Mouse (Mus musculus) neural tube, embryonic 14.5 days (tissue): ENCODE data around the gene Gm42791. TPM values are rescaled to one million over a fixed set of nuclear protein-coding genes. Genes with fewer than 3 reads are reported as not detected.

Source experiments
- ATAC-seq: fragments of 200-750 bp; cut with Nextera tagmentation; 2 replicates; pipeline ENCODE4 v1.8.0; 2017; ENCODE audit warnings: low read depth, mild to moderate bottlenecking, moderate TSS enrichment, moderate library complexity
- H3K27ac ChIP-seq: fragments of 300-500 bp; sonication (generic); 2 replicates; pipeline ENCODE4 v1.5.1; 2014; ENCODE audit warnings: low read depth, mild to moderate bottlenecking, control low read depth, low read length, moderate library complexity, mixed read lengths
- H3K27me3 ChIP-seq: fragments of 300-500 bp; sonication (generic); 2 replicates; pipeline ENCODE4 v1.6.1; 2014; ENCODE audit warnings: low read length; ENCODE audit not compliant: control insufficient read depth, insufficient read depth
- H3K36me3 ChIP-seq: fragments of 300-500 bp; sonication (generic); 2 replicates; pipeline ENCODE4 v1.6.1; 2014; ENCODE audit warnings: low read length, mixed read lengths; ENCODE audit not compliant: control insufficient read depth, insufficient read depth
- H3K4me1 ChIP-seq: fragments of 300-500 bp; sonication (generic); 2 replicates; pipeline ENCODE4 v1.6.1; 2014; ENCODE audit warnings: low read length; ENCODE audit not compliant: control insufficient read depth, insufficient read depth
- H3K4me2 ChIP-seq: fragments of 300-500 bp; sonication (generic); 2 replicates; pipeline ENCODE4 v1.6.1; 2014; ENCODE audit warnings: mild to moderate bottlenecking, low read depth, low read length, control low read depth
- H3K4me3 ChIP-seq: fragments of 300-500 bp; sonication (generic); 2 replicates; pipeline ENCODE4 v1.5.1; 2014; ENCODE audit warnings: low read depth, low read length, control low read depth, mixed read lengths
- H3K9ac ChIP-seq: fragments of 300-500 bp; sonication (generic); replicated peaks from 2 replicates; pipeline ENCODE4 v1.6.1; 2014; ENCODE audit warnings: low read depth, mild to moderate bottlenecking, control low read depth, low read length, mixed read lengths
- H3K9me3 ChIP-seq: fragments of 300-500 bp; sonication (generic); 2 replicates; pipeline ENCODE4 v1.6.1; 2016; ENCODE audit warnings: low read length; ENCODE audit not compliant: control insufficient read depth
- WGBS: fragments of 180-500 bp; shearing (Covaris S2); extraction: QIAGEN DNeasy Blood & Tissue Kit; methylation state at CpG from one replicate; pipeline ENCODE4 v1.1.7; 2014; 5-methylcytosine and 5-hydroxymethylcytosine counted together
- polyA plus RNA-seq: library from polyadenylated mRNA; unstranded; fragments of >200 nt; fragmentation: Nextera tagmentation; extraction: Ambion mirVana; gene quantifications from 2 replicates; pipeline ENCODE4 v1.2.1, GENCODE M21; 2014

Gene Gm42791
- polyA plus RNA-seq, 1 experiment from 2014 or later = not detected

DNA sequence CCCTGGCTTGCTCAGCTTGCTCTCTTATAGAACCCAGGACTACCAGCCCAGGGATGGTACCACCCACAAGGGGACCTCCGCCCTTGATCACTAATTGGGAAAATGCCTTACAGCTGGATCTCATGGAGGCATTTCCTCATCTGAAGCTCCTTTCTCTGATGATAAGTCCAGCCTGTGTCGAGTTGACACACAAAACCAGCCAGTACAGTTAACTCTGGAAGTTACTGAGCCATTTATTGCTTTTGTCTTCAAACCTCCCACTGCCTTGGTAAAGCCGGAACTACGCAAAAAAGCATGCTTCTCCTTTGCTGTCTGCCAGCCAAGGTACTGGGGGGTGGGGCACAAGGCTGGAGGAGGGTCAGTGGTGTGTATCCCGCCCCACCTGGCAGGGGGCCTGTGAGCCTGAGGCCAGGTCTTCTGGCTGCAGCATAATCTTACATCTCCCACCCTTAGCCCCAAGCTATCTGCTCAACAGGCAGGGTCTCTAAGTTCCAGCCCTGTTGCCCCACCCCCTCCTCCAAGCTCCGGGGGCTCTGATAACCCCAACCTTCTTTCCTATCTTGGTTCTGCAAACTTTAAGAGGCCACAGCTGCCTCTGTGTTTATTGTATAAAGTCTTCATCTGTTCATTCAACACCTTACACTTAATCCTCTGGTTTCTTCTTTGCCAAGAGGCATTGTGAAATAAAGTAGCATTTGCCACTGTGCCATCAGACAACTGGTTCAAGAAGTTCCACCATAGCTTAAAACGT, 59.7 kb downstream of the Gm42791 start:
- no peak for ATAC-seq
- Histone ChIP-seq H3K4me1 (no peaks in the 10 kb centered on the region), H3K4me2 (no peak overlapping the region), H3K9me3 (no peaks in the 10 kb centered on the region), H3K4me3 (no peak overlapping the region), H3K9ac (no peak overlapping the region), H3K27me3 (no peaks in the 10 kb centered on the region), H3K36me3 (no peaks in the 10 kb centered on the region), H3K27ac (no peak overlapping the region)
- 42% methylated on average over 7 of the region's 7 CpGs for WGBS

DNA sequence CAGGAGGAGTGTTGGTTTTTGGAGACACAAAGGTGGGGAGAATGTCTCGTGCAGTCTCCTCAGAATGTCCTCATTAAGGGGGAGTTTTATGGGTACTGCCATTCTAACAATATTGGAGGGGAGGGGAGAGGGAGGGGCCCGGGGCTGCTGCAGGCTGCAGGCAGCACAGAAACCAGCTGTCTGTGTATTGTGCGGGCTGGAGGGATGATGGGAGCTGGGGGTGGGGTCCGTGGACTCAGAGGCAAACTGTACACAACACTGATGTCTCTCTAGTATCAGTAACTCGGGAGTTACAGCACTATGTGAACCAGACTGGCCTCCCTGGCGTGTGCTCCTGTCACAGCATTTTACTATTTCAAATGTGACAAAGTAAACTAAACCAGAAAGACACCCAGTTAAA, 60.5 kb downstream of the Gm42791 start:
- 16% methylated on average over 6 of the region's 6 CpGs for WGBS

DNA sequence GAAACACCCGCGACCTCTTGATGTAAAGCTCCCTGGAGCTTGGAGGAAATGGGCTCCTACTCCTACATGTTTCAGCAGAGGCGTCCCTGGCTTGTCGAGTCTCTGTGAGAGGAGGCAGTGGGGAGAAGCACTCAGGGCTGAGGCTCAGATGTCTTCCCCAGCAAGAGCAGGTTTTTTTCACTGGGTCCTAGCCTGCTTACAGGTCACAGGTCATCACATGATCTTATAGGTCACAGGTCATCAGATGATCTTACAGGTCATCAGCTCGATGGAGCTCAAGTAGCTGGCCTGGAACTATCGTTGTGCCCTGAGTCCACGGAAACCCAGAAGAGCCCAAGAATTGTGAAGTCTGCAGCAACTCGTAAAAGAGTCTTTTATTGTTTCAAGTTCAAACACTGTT, 61.2 kb downstream of the Gm42791 start:
- no peak for ATAC-seq
- no peak overlapping the region for H3K27ac ChIP-seq
- 42% methylated on average over 8 of the region's 8 CpGs for WGBS
- no peak overlapping the region for H3K4me2 ChIP-seq
- H3K9ac ChIP-seq = no peak overlapping the region
- H3K4me1 ChIP-seq = peaks cover 3% of the 10 kb centered on the region; the same call in 1 of the 2 replicates
- no peaks in the 10 kb centered on the region for H3K36me3 ChIP-seq
- no peak overlapping the region for H3K4me3 ChIP-seq
- no peaks in the 10 kb centered on the region for H3K9me3 ChIP-seq
- no peaks in the 10 kb centered on the region for H3K27me3 ChIP-seq

More for the DNA sequence above, 60.5 kb downstream of the Gm42791 start:
- Histone ChIP-seq H3K4me1 (no peaks in the 10 kb centered on the region), H3K27me3 (no peaks in the 10 kb centered on the region), H3K36me3 (no peaks in the 10 kb centered on the region), H3K9ac (no peak overlapping the region), H3K9me3 (no peaks in the 10 kb centered on the region), H3K4me3 (no peak overlapping the region), H3K27ac (no peak overlapping the region), H3K4me2 (no peak overlapping the region)
- peak; percentile 41; the same call in 1 of the 2 replicates for ATAC-seq

DNA sequence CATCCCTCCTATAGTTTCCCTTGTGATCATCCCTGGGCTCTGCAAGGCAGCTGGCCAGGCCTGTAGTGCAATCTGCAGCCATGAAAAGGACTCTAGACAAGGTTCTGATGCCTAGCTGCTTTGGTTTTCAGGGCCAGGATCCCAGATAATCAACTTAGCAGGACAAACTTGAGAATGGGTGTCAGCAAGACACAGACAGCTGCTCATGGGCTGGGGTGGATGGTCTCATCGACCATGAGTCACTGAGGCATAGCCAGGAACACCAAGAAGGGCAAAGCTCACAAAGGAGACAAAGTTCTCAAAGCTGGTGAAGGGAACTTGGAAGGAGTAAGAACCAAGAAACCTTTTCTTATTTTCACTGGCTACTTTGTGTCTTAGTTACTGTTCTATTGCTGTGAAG, 63.6 kb downstream of the Gm42791 start:
- Histone ChIP-seq H3K27ac (no peak overlapping the region), H3K4me2 (no peak overlapping the region), H3K27me3 (no peaks in the 10 kb centered on the region), H3K36me3 (no peaks in the 10 kb centered on the region), H3K4me1 (peaks cover 3% of the 10 kb centered on the region; the same call in 1 of the 2 replicates), H3K4me3 (no peak overlapping the region), H3K9ac (no peak overlapping the region), H3K9me3 (no peaks in the 10 kb centered on the region)
- 73% methylated on average over 1 of the region's 1 CpGs for whole genome bisulfite sequencing
- no peak for ATAC-seq

DNA sequence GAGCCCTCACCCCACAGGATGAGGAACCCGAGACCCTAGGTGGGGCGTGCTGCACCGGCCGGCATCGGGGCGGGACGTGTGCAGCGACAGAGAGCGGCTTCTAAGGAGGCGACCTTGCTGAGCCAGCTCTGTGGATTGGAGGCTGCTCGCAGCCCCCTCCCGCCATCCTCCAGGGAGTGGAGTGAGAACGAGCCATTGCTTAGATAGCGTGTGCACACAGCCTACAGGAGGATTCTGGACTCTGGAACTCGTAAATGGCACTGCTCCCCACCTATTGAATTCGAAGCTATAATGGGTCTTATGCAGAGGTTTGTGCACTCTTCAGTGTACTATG, 65.9 kb downstream of the Gm42791 start, which contains the start of gene Katnal1:
Katnal1 (minus strand) TSS at position 205 of the 334 bp plus-strand sequence.
- Histone ChIP-seq H3K27me3 (no peaks in the 10 kb centered on the region), H3K27ac (peak within 1 kb of the TSS; percentile 94), H3K9me3 (no peaks in the 10 kb centered on the region), H3K4me2 (peak within 1 kb of the TSS; percentile 64), H3K36me3 (no peaks in the 10 kb centered on the region), H3K4me3 (peak within 1 kb of the TSS; percentile 87), H3K4me1 (peaks cover 3% of the 10 kb centered on the region; the same call in 1 of the 2 replicates), H3K9ac (peak within 1 kb of the TSS; percentile 81)
- 1% methylated on average over 16 of the region's 16 CpGs for WGBS
- ATAC-seq = no peak; the same call in 1 of the 2 replicates

DNA sequence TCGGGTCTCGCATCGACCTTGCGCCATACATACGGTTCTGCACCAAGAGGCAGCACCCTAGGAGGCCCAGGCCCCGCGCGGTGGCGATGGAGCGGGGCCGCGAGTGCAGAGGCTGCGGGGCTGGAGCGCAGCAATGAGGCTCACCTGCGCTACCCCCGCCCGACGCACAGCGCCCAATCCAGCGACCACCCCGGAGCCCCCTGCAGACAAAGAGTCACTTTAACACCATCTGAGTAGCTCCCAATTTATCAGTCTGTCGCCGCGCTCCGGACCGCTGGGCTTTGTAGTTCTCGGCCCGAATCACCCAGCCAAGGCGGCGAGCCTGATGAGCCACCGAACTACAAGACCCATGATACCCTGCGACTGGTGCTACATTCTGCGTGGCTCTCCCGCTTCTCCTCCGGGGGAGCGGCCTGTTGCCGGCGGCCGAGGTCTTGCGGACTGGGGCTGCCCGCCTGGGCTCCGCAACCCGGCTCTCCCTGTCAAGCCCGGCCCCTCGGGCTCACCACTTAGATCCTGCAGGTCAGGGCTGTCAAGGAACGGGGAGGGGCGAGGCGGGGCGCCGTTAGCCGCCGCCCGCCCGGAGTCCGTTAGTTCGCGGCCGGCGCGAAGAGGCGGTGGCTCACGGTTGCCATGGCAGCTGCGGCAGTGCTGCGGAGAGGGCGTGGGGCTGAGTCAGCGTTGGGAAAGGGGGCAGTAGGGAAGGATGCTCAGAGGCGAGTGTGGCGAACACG, 66.4 kb downstream of the Gm42791 start:
- Histone ChIP-seq H3K36me3 (no peaks in the 10 kb centered on the region), H3K27me3 (no peaks in the 10 kb centered on the region), H3K27ac (peak overlapping the region; percentile 94), H3K9ac (peak overlapping the region; percentile 81), H3K4me2 (peak overlapping the region; percentile 64), H3K4me3 (peak overlapping the region; percentile 87), H3K9me3 (no peaks in the 10 kb centered on the region), H3K4me1 (peaks cover 3% of the 10 kb centered on the region; the same call in 1 of the 2 replicates)
- WGBS = 0% methylated on average over 69 of the region's 69 CpGs
- ATAC-seq = peak; percentile 98

DNA sequence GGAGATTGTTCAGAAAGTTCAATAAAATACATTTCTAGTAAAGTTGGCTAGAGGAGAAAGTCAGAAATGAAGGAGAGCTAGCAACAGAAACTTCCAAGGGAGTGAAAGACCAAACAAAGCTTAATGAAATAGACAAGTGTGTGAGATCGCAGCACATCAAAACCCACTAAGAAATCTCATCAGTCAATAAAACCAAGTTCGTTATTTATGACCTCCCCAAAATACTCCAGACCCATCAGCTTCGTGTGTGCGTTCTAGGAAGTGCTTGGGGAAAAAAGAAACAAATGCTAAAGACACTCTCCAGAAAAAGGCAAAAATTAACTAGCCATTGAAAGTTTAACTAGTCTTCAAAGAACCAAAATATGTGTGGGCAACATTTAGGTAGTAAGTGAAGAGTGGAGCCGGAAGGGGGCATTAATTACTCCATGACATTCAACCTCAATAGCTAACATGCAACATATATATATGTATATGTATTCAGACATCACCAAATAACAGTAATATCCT, 67.2 kb downstream of the Gm42791 start:
- peak overlapping the region; percentile 87 for H3K4me3 ChIP-seq
- H3K4me2 ChIP-seq = peak overlapping the region; percentile 64
- H3K36me3 ChIP-seq = no peaks in the 10 kb centered on the region
- H3K27me3 ChIP-seq = no peaks in the 10 kb centered on the region
- H3K27ac ChIP-seq = peak overlapping the region; percentile 94
- WGBS = 43% methylated on average over 5 of the region's 5 CpGs
- no peak for ATAC-seq
- peak overlapping the region; percentile 81 for H3K9ac ChIP-seq
- H3K9me3 ChIP-seq = no peaks in the 10 kb centered on the region
- peaks cover 3% of the 10 kb centered on the region; the same call in 1 of the 2 replicates for H3K4me1 ChIP-seq

DNA sequence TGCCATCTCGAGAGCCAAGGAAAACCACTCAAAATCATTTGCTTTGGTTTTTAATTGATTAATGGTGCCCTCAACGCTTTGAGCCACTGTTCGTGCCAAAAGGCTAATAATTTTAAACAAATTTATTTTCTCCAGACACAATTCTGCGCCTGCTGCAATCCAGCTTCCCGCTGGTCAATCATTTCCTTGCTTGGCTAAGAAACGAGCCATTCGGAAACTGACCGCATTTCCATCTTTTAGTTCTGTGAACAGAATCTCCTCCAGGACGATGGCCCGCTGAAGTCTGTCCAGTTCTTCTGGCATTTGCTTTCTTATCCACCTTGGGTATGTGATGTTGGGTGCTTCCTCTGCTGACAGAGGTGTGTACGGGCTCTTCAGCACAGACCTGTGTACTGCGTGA, 70.4 kb downstream of the Gm42791 start:
- no peak overlapping the region for H3K27ac ChIP-seq

DNA sequence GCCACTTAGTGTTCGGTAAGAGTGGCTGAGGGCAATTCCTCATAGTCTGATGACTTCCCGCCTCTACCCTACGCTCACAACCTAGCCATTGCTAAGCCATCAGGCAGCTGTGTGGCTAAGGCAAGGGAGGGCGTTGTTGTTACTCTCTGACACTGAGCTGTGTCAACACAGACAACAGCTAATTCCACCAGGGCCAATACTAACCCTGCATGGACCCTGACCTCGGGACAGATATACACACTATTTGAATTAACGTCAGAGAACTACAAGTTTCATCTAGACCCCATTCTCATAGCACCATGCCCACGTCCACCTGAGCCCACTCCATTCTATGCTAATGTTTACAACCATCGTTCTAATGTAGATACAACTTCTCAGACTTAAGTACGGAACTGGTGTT, 70.9 kb downstream of the Gm42791 start:
- no peaks in the 10 kb centered on the region for H3K27me3 ChIP-seq
- no peak overlapping the region for H3K4me2 ChIP-seq
- H3K4me1 ChIP-seq = no peaks in the 10 kb centered on the region
- no peak overlapping the region for H3K27ac ChIP-seq
- H3K9me3 ChIP-seq = no peaks in the 10 kb centered on the region
- no peaks in the 10 kb centered on the region for H3K36me3 ChIP-seq
- no peak overlapping the region for H3K4me3 ChIP-seq
- no peak overlapping the region for H3K9ac ChIP-seq
- 84% methylated on average over 9 of the region's 9 CpGs for WGBS
- ATAC-seq = no peak

More for the DNA sequence above, 70.4 kb downstream of the Gm42791 start:
- 92% methylated on average over 12 of the region's 12 CpGs for WGBS
- Histone ChIP-seq H3K4me2 (no peak overlapping the region), H3K36me3 (no peaks in the 10 kb centered on the region), H3K4me3 (no peak overlapping the region), H3K27me3 (no peaks in the 10 kb centered on the region), H3K9me3 (no peaks in the 10 kb centered on the region), H3K4me1 (peaks cover 3% of the 10 kb centered on the region; the same call in 1 of the 2 replicates), H3K9ac (no peak overlapping the region)
- no peak for ATAC-seq
